Mouse (Mus musculus): ENCODE data around the gene Babam1.

Babam1 gene

GRCm38 (mm10) chr8:71381421-71381970 is 15.2 kb upstream of the Babam1 start, which contains the start of gene Nr2f6:
TSS of gene Nr2f6 (minus strand) at chr8:71381960.
- peak; percentile 65 for DNase-seq (ENCODE audit: low spot score)

- DNase-seq (ENCODE audit: low spot score): peak; percentile 89
These were observed 14.4 kb upstream of the Babam1 start for GRCm38 (mm10) chr8:71381971-71382961.

GRCm38 (mm10) chr8:71383396-71383795 is 13.3 kb upstream of the Babam1 start:
- DNase-seq (ENCODE audit: low spot score): no peak

- no peak for DNase-seq (ENCODE audit: low spot score)
These were observed 12.8 kb upstream of the Babam1 start for GRCm38 (mm10) chr8:71383860-71384259.

DNA sequence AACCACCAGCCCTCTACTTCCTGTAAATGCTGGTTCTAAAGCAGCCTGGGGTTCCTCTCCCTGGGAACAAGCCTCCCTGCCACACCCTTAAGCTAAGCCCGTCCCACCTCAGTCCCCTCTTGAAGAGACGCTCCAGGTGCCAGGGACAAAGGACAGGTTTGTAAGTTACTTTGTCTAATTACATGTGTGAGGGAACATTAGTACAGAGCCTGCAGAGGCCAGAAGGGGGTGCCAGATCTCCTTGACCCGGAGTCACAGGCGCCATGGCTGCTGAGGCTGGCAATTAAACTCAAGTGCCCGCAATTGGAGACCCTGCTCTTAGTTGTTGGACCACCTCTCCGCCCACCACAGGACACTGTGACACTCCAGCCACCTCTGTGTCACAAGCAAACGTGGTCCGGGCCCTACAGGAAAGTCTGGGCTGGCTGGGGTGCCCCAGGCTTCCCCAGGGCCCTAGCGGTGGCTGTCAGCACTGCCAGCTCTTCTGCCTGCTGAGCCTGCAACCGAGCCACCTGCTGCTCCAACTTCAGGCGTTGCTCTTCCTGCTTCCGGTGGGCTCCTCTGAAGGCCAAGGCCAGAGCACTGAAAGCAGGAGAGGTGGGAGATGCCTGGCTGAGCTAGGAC is 11.3 kb upstream of the Babam1 start:
- no peak for DNase-seq (ENCODE audit: low spot score)

DNA sequence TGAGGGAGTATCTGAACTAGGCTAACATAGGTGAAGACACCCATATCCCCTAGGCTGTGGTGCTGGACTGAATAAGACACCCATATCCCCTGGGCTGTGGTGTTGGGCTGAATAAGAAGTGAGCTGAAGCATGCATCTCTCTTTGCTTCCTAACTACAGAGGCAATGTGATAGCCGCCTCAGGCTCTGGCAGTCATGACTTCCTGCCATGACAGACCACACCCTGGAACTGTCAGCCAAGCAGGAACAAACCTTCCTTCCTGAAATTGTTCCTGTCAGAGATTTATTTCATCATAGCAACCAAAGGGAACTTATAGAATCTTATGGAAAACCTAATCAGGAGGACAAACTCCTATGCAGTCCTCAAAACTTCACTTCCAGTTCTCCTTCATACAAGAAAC is 8.4 kb upstream of the Babam1 start:
- no peak for DNase-seq (ENCODE audit: low spot score)

DNA sequence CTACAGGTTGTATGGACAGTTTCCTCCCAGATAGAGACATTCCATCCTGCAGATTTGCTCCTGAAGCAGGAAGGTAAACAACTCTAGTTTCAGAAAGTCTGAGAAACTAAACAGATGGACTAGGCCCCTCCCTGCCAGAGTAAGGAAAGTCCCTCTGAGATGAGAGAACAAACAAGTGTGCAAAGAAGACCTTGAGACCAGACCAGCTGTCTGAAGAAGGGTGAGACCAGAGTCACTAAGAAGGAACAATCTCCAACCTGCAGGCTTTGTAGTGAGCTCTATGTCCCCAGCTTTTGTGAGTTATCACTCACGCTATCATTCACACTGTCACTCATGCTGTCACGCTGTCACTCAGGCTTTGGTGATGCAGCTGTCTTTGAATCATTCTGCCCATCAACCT is 5.0 kb upstream of the Babam1 start:
- DNase-seq (ENCODE audit: low spot score): no peak

GRCm38 (mm10) chr8:71392391-71392790 is 4.3 kb upstream of the Babam1 start:
- DNase-seq (ENCODE audit: low spot score): no peak

- no peak for DNase-seq (ENCODE audit: low spot score)
These were observed 3.8 kb upstream of the Babam1 start for GRCm38 (mm10) chr8:71392871-71393270.

DNA sequence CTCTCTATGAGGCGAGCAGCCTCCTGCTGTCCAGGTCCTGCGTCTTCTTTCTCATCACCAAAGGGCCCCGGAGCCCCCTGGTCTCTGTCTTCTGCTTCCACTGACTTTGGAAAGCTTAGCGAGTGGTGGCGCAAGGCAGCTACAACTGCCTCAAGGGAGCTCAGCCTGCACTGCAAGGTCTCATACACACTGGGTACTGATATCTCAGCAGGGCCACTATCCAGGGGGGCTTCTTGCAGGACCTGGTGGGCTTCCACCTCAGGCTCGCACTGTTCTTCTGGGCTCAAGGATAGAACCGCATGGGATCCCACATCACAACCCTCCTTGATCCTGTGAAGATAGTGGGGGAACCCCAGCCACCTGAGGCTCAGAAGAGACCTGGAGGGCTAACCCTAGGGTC is 2.2 kb upstream of the Babam1 start:
- DNase-seq (ENCODE audit: low spot score): no peak

DNA sequence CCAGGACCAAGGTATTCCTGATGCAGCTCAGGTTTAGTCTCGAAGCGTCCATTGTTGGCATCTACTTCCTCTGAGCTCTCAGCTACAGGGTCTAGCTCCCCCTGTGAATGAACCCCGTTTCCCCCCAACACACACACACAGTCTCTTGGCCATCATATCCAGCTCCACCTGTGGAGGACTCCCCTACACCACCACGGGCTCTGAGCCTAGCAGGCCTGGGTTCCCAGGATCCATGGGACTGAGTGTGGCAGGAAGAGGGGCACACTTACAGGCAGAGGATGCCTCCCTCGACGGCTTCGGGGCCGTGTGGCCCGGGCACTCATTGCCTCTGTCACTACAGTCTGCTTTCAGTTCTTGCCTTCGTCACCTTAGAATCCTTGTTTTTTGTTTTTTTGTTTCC is 1.6 kb upstream of the Babam1 start:
- no peak for DNase-seq (ENCODE audit: low spot score)

DNA sequence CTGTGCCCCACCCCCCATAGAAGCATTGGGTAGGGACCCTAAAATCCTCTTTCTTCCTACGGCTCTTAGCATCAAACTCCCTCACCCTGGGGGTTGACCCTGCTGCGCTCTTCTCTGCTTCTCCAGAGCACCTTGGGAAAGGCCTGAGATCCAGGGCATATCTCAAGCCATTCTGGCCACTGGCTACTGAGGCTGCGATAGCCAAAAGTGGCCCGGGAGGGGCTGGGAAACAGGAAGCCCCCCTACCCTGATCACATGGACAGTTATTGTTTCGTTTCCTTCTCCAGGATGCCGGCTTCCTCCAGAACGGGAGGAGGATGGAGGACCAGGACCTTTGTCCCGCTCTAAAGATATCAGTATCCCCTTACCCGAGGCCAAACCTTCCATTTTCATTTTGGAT is 1.0 kb upstream of the Babam1 start, which contains the start of gene Ushbp1:
TSS of gene Ushbp1 (minus strand) at position 174 of the 400 bp plus-strand sequence.
- no peak for DNase-seq (ENCODE audit: low spot score)

- no peak for DNase-seq (ENCODE audit: low spot score)
These were observed 1.0 kb downstream of the Babam1 start for GRCm38 (mm10) chr8:71397701-71398100.

DNA sequence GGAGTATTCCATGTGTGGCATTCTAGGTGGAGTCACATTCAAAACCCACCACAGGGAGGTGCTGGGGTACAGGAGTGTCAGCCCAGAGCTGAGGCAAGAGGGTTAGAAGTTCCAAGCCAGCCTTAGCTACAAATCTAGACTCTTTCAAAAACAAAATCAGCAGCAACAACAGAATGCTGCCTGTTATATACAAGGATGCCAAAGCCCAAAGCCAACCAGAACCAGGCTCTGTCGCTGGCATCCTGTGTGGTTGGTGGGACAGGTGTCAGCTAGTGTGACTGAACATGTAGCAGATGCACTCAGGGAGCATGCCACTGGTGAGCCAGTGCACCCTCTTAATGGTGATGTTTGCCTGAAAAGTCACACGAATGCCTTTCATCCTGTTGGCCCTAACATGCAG is 4.2 kb downstream of the Babam1 start:
- DNase-seq (ENCODE audit: low spot score): no peak

DNA sequence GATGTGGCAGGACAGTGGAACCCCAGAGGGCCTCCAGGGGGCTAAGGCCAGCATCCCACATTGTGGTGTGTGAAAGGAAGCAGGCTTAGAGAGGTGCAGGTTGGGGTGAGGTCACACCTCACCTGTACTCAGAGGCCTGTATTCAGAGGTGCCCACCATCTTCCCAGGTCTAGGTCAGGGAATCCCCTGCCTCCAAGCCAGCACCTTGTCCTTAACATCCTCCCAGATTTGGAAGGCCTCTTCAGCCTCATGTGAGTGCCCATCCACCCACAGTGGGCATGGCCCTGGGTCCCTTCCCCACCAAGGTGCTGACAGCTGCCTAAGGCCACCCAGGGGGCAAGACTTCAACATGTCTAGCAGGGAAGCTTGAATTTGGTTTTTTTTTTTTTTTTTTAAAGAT is 4.8 kb downstream of the Babam1 start:
- DNase-seq (ENCODE audit: low spot score): no peak

GRCm38 (mm10) chr8:71402446-71402964 is 5.8 kb downstream of the Babam1 start:
- no peak for DNase-seq (ENCODE audit: low spot score)

- no peak for DNase-seq (ENCODE audit: low spot score)
These were observed 6.6 kb downstream of the Babam1 start for GRCm38 (mm10) chr8:71403107-71403885.

DNA sequence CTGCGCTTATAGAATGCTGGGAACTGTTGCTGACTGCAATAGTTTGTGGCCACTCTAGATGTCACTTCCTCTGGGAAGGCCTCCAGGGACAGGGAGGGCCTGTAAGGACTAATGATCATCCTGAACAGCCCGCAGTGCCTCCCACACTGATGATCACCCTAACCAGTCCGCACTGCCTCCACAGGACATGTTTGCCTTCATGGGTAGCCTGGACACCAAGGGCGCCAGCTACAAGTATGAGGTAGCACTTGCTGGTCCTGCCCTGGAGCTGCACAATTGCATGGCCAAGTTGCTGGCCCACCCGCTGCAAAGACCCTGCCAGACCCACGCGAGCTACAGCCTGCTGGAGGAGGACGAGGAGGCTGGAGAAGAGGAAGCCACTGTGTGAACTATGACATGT is 7.3 kb downstream of the Babam1 start:
- no peak for DNase-seq (ENCODE audit: low spot score)

- no peak for DNase-seq (ENCODE audit: low spot score)
These were observed 8.3 kb downstream of the Babam1 start for GRCm38 (mm10) chr8:71404951-71405351.

DNA sequence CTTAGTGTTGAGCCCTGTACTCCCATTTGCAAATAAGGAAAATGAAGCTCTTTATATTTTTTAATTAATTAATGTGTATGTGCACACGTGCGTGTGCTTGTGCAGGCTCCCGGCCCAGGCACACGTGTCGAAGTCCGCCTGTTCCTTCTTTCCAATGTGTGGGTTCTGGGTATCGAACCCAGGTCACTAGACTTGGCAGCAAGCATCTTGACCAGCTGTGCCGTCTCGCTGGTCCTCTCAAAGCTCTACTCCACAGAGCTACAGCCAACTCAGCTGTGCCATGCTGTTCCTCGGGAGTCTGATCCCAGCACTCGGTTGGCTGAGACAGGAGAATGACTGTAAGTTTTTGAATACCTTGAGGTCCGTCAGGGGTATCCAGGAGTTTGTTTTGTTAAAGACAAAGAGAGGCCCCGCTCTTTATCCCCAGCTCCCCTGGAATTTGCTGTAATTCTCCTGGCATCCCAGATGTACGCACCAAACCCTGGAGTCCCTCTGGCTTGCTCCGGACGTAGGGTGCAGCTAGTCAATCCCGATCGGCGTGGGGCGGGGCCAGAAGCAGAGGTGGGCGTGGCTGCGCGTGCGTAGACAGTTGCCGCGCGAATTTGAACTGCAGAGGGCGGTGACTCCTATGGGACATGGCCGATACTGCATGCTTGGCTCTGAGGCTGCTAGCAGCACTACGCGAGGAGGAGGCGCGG is 8.9 kb downstream of the Babam1 start, which contains the start of gene Ankle1:
TSS of gene Ankle1 (plus strand) at position 610 of the 698 bp plus-strand sequence.
- peak; percentile 99 for DNase-seq (ENCODE audit: low spot score)

Measured in ovary, postnatal 14 days (tissue).